Mouse (Mus musculus): Measurements from ENCODE around the gene Nfe2l2. TPM values are rescaled to one million over a fixed set of nuclear protein-coding genes. Genes with fewer than 3 reads are reported as not detected.
"Not testable (repeated sequence)": the region's sequence is repeated elsewhere in the genome, so short reads cannot be mapped to it uniquely, and the experiment has no call there.

The Nfe2l2 gene
- total and polyA plus RNA-seq, 2 experiments from 2014 or later: 7.6 to 12.6 TPM

DNA sequence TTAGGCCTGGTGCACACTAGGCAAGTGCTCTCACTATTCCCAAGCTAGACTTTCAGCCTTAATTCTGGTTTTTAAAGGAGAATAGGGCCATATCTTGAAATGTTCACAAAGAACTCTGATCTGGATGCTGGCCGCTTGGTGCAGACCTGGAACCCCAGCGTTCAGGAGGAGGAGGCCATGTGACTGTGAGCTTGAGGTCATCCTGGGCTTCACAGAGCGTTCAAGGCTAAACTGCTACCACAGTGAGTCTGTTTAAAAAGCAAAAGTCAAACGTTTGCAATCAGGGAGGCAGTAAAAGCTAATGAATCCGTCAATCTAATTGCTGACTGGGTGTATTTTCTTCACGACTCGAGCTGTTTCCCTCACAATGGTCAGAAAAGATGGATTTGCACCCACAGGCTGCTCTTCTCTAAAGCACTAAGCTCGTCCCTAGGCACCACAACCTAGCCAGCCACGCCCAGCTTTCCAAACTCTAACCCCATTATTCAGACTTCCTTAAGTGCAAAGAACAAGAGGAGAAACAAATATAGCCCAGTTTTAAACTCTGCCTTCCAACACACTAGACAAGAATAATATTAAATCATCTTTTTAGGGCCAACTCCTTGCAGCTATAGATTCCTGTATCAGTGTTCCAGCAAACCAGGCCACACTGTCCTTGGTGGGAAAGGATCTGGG is 8.6 kb downstream of the Nfe2l2 start:
- WGBS: 57% methylated on average over 9 of the region's 9 CpGs
- TF ChIP-seq CTCF (IDR thresholded peaks at IDR 0.05; ENCODE audit: low read depth): no peak
- ATAC-seq (no peak), DNase-seq (no peak)
- Histone ChIP-seq H3K27ac (ENCODE audit: low read depth, low read length) (no peak overlapping the region), H3K27me3 (ENCODE audit: insufficient read depth, low read length) (no peaks in the 10 kb centered on the region), H3K36me3 (ENCODE audit: insufficient read depth) (no peaks in the 10 kb centered on the region), H3K9ac (no peak overlapping the region), H3K9me3 (ENCODE audit: low read length) (no peaks in the 10 kb centered on the region), H3K4me3 (ENCODE audit: low read depth, low read length) (no peak overlapping the region), H3K4me1 (ENCODE audit: insufficient read depth) (no peaks in the 10 kb centered on the region; the same call in 1 of the 2 replicates), H3K4me2 (ENCODE audit: low read depth) (no peak overlapping the region)

DNA sequence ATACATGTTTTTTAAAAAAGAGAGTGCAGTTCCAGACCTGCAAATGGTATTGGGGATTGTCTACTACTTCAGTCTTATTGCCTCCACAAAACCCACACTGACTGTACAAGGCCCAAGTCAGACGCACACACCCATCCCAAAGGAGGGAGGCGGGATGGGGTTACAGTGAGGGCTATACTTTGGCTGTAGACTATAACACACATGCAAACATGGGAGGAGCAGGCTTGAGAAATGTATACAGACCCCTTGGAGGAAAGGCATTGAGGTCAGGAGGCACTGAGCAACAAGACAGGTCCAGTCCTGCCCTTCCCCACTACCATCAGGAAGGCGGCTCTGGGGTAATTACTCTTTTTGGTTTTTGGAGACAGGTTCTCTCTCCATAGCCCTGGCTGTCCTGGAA is 9.5 kb downstream of the Nfe2l2 start:
- not testable (repeated sequence) for H3K9ac ChIP-seq; H3K4me3 ChIP-seq (ENCODE audit: low read depth, low read length); H3K27ac ChIP-seq (ENCODE audit: low read depth, low read length); H3K4me1 ChIP-seq (ENCODE audit: insufficient read depth); H3K9me3 ChIP-seq (ENCODE audit: low read length); H3K27me3 ChIP-seq (ENCODE audit: insufficient read depth, low read length); H3K4me2 ChIP-seq (ENCODE audit: low read depth); DNase-seq; ATAC-seq; H3K36me3 ChIP-seq (ENCODE audit: insufficient read depth)
- WGBS: 94% methylated on average over 3 of the region's 3 CpGs

DNA sequence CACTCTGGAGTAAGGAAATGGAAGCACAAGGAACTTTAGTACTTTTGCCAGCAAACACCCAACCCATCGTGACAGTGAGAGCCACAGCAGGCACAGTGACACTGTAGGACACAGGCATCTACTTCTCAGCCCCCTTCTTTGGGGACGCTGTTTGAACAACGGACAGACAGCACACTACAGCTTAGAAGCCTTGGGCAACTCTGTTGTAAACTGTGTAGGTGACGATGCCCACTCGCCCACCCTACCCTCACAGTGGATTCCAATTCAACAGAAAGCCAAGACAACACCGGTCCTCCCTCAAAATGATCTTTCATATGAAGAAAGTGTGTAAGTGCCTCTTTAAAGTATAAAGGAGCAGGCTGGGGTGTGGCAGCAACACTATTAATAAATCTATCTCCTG is 12.1 kb downstream of the Nfe2l2 start:
- Histone ChIP-seq H3K9me3 (ENCODE audit: low read length) (no peaks in the 10 kb centered on the region), H3K9ac (no peak overlapping the region), H3K4me2 (ENCODE audit: low read depth) (no peak overlapping the region), H3K4me1 (ENCODE audit: insufficient read depth) (no peaks in the 10 kb centered on the region), H3K36me3 (ENCODE audit: insufficient read depth) (no peaks in the 10 kb centered on the region), H3K4me3 (ENCODE audit: low read depth, low read length) (no peak overlapping the region), H3K27me3 (ENCODE audit: insufficient read depth, low read length) (no peaks in the 10 kb centered on the region), H3K27ac (ENCODE audit: low read depth, low read length) (no peak overlapping the region)
- 89% methylated on average over 6 of the region's 6 CpGs for WGBS
- ATAC-seq (no peak), DNase-seq (no peak)
- no peak for TF ChIP-seq CTCF (IDR thresholded peaks at IDR 0.05; ENCODE audit: low read depth)

DNA sequence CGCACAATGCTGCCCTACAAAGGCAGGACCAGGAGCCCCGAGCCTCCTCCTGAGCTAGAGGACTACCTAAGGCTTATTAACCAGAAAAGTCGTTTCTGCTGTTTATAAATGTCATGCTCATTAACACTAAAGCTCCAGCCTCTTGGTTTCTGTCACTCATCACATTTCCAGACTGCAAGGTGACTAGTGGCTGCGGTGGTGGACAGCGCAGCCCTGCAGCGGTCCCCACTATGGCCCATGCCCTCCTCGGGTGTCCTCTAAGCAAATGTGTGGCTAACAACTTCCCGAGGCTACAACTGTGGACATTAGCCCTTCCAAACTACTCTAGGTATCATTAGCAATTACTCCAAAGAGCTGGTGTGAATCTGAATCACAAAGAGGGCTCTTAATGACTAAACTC is 13.1 kb downstream of the Nfe2l2 start:
- H3K4me1 ChIP-seq (ENCODE audit: insufficient read depth): no peaks in the 10 kb centered on the region
- TF ChIP-seq CTCF (IDR thresholded peaks at IDR 0.05; ENCODE audit: low read depth): no peak
- no peak overlapping the region for H3K9ac ChIP-seq
- ATAC-seq (no peak), DNase-seq (no peak)
- no peaks in the 10 kb centered on the region for H3K27me3 ChIP-seq (ENCODE audit: insufficient read depth, low read length)
- 71% methylated on average over 8 of the region's 8 CpGs for WGBS
- no peak overlapping the region for H3K4me3 ChIP-seq (ENCODE audit: low read depth, low read length)
- no peaks in the 10 kb centered on the region for H3K36me3 ChIP-seq (ENCODE audit: insufficient read depth)
- H3K27ac ChIP-seq (ENCODE audit: low read depth, low read length): no peak overlapping the region
- no peak overlapping the region for H3K4me2 ChIP-seq (ENCODE audit: low read depth)
- no peaks in the 10 kb centered on the region for H3K9me3 ChIP-seq (ENCODE audit: low read length)

DNA sequence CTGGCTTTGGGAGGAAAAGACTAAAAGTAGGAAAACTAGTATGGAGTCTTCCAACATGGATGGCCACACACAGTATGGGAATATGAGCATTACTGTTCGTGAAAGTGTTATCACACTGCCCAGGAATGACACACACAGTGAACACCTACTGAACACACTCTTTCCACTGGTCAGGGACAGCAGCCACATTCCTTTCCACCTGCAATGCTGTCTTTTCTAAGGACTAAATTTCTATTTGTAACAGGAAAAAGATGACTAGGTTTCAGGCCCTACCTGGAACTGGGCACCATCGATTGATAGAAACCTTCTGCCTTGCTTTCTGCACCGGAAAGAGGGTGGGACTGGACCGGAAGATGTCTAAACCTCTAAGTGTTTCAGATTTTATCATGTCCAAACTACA is 13.8 kb downstream of the Nfe2l2 start:
- no peak overlapping the region for H3K4me3 ChIP-seq (ENCODE audit: low read depth, low read length)
- TF ChIP-seq CTCF (IDR thresholded peaks at IDR 0.05; ENCODE audit: low read depth): no peak
- ATAC-seq (no peak), DNase-seq (no peak)
- no peaks in the 10 kb centered on the region for H3K36me3 ChIP-seq (ENCODE audit: insufficient read depth)
- no peak overlapping the region for H3K27ac ChIP-seq (ENCODE audit: low read depth, low read length)
- H3K27me3 ChIP-seq (ENCODE audit: insufficient read depth, low read length): no peaks in the 10 kb centered on the region
- 97% methylated on average over 4 of the region's 4 CpGs for WGBS
- no peak overlapping the region for H3K4me2 ChIP-seq (ENCODE audit: low read depth)
- H3K4me1 ChIP-seq (ENCODE audit: insufficient read depth): no peaks in the 10 kb centered on the region
- no peaks in the 10 kb centered on the region for H3K9me3 ChIP-seq (ENCODE audit: low read length)
- no peak overlapping the region for H3K9ac ChIP-seq

DNA sequence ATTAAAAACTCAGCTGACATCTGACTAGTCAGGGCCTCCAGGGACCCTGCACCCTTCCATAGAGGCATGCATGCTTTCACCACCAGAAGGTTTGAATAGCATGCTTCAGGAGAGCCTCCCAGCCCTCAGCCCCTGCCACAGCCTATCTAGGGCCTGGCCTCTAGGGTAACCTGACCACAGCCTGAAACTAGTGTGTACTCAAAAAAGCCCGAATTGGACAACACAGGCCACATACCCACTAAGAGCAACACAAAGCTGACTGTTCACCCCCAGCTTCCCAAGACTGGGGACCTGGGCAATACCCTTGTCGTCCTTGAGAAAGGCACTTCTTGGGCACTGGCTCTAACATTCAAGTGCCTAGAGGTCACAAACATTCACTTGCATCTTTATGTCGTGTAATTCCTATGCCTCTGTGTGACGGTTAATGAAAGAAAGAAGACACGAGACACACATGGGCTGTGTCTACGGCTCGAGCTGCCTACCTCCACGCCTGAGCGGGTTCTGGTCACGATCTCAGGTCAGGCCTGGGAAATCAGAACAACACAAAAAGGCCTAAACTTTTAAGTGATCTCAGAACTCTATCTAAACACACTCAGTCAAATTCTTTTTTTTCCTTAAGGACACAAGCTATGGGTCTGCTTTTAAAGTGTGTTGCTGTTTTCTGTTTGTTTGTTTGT is 14.8 kb downstream of the Nfe2l2 start:
- no peaks in the 10 kb centered on the region for H3K27me3 ChIP-seq (ENCODE audit: insufficient read depth, low read length)
- H3K27ac ChIP-seq (ENCODE audit: low read depth, low read length): no peak overlapping the region
- ATAC-seq: no peak
- no peak for DNase-seq
- 85% methylated on average over 10 of the region's 10 CpGs for WGBS
- TF ChIP-seq CTCF (IDR thresholded peaks at IDR 0.05; ENCODE audit: low read depth): no peak
- no peak overlapping the region for H3K4me2 ChIP-seq (ENCODE audit: low read depth)
- no peaks in the 10 kb centered on the region for H3K9me3 ChIP-seq (ENCODE audit: low read length)
- no peaks in the 10 kb centered on the region for H3K4me1 ChIP-seq (ENCODE audit: insufficient read depth)
- H3K4me3 ChIP-seq (ENCODE audit: low read depth, low read length): no peak overlapping the region
- H3K36me3 ChIP-seq (ENCODE audit: insufficient read depth): no peaks in the 10 kb centered on the region
- no peak overlapping the region for H3K9ac ChIP-seq

DNA sequence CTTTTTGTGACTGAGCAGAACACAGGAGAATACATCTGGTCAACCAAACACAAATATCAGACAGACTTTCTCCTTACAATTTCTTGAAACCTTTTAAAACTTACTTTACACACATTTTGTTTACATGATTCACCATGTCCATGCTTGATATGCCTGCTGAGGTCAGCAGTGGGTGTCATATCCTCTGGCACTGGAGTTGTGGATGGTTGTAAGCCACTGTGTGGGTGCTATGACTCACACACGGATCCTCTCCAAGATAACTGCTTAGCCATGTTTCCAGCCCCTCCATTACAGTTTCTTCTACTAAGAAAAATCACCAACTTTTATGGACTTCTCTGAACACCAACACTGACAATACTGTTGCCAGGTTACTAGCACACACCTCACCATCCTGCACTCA is 15.5 kb downstream of the Nfe2l2 start:
- TF ChIP-seq CTCF (IDR thresholded peaks at IDR 0.05; ENCODE audit: low read depth): no peak

More for the DNA sequence above, 15.5 kb downstream of the Nfe2l2 start:
- ATAC-seq (no peak), DNase-seq (no peak)
- H3K9ac ChIP-seq: no peak overlapping the region
- H3K27me3 ChIP-seq (ENCODE audit: insufficient read depth, low read length): no peaks in the 10 kb centered on the region
- no peaks in the 10 kb centered on the region for H3K9me3 ChIP-seq (ENCODE audit: low read length)
- H3K27ac ChIP-seq (ENCODE audit: low read depth, low read length): no peak overlapping the region
- H3K36me3 ChIP-seq (ENCODE audit: insufficient read depth): no peaks in the 10 kb centered on the region
- H3K4me3 ChIP-seq (ENCODE audit: low read depth, low read length): no peak overlapping the region
- 97% methylated on average over 1 of the region's 1 CpGs for WGBS
- no peak overlapping the region for H3K4me2 ChIP-seq (ENCODE audit: low read depth)
- no peaks in the 10 kb centered on the region for H3K4me1 ChIP-seq (ENCODE audit: insufficient read depth)

Data from forebrain, postnatal 0 days (tissue).